ENCODE assay signal across 10 mouse cellular contexts in the genomic region with DNA sequence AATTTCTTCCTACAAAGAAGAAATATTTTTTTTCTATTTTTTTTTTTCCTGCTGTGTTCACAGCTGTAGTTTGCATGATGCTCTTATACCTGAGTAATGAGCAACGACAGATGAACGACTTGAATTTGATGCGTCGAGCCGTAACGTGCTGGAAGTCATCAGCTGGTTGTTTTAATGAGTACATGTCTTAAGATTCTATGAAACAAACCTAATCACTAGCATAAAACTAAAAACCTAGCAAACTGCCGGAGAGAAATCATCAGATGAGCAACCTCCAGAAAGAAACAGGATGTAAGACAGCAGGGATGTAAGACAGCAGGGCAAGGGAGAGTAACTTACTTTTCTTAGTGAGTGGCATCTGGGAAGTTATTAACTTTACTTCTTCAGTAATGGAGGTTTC. TPM values are rescaled to one million over a fixed set of nuclear protein-coding genes. Genes with fewer than 3 reads are reported as not detected.
DNase-seq lines count a peak whose midpoint lies in the region; ATAC-seq lines count a peak whose summit lies in the region.
"Had no signal": no experiment of that assay in that cellular context is flagged by ENCODE, and none has a peak within 500 bp of the region (broad histone marks: within the 10 kb centered on the region; RNA-seq: fewer than 3 reads in every experiment).

No protein-coding gene starts in this region.

- H3K36me3 ChIP-seq in heart, embryonic 10.5 days, result no peaks in the 10 kb centered on the region
- H3K36me3 ChIP-seq in liver, embryonic 12.5 days, result no peaks in the 10 kb centered on the region

- 86% methylated on average over 7 of the region's 7 CpGs for WGBS in heart, embryonic 10.5 days
- WGBS in liver, embryonic 12.5 days (ENCODE audit: insufficient replicate concordance), result 82% methylated on average over 7 of the region's 7 CpGs

- H3K9ac ChIP-seq in liver, embryonic 12.5 days, result no peak overlapping the region

- H3K9me3 ChIP-seq in heart, embryonic 10.5 days, result no peaks in the 10 kb centered on the region; the same call in 1 of the 2 replicates
- peaks cover 3% of the 10 kb centered on the region; the same call in 1 of the 2 replicates for H3K9me3 ChIP-seq in liver, embryonic 12.5 days (replicated peaks)

- peak overlapping the region; percentile 73 for H3K4me3 ChIP-seq in heart, embryonic 10.5 days
- 0 out of 2 replicates have a peak overlapping the region, but pooled peaks have one; percentile 75 for H3K4me3 ChIP-seq in liver, embryonic 12.5 days

- DNase-seq in heart, embryonic 10.5 days (ENCODE audit: low spot score), result no peak
- DNase-seq in heart, postnatal 14 days, result no peak
- DNase-seq in retina, embryonic 14.5 days (ENCODE audit: low spot score), result peak; percentile 18
- DNase-seq in retina, postnatal 1 day, result no peak
- no peak for DNase-seq in adrenal gland, postnatal 14 days
- no peak for DNase-seq in testis, postnatal 10 days (ENCODE audit: low spot score)
- DNase-seq in adrenal gland, adult 2 months, result no peak
- DNase-seq: adrenal gland, postnatal 10 days; kidney, postnatal 4 days had no signal

- peaks cover 17% of the 10 kb centered on the region for H3K4me1 ChIP-seq in heart, embryonic 10.5 days
- H3K4me1 ChIP-seq in liver, embryonic 12.5 days, result peaks cover 51% of the 10 kb centered on the region

- intact Hi-C loops in heart, postnatal 14 days (cut with DNase I), result loop anchor here (2.0 to 10.0 kb wide), 2 partner anchors 28 to 500 kb away; partner anchors contain the start of gene Tspan12

- ATAC-seq in liver, embryonic 12.5 days, result no peak

- no peak overlapping the region for H3K27ac ChIP-seq in heart, embryonic 10.5 days
- H3K27ac ChIP-seq in liver, embryonic 12.5 days, result no peak overlapping the region

- no peaks in the 10 kb centered on the region for H3K27me3 ChIP-seq in heart, embryonic 10.5 days (ENCODE audit: insufficient read depth, poor library complexity, severe bottlenecking)
- H3K27me3 ChIP-seq in liver, embryonic 12.5 days (replicated peaks), result no peaks in the 10 kb centered on the region

- H3K4me2 ChIP-seq in liver, embryonic 12.5 days, result peak overlapping the region; percentile 84

RNA-seq across cellular contexts. Expression of gene Fam3c, which starts 1.4 kb away (rescaled TPM):
- 34.3 and 48.2 TPM in 2 replicates for polyA plus RNA-seq in heart, embryonic 10.5 days (2016; fragmentation: Nextera tagmentation; extraction: Ambion mirVana)
- total RNA-seq in heart, postnatal 14 days (2021), result 10 to 100 TPM; 28.9 to 29.0 TPM
- polyA plus RNA-seq in liver, embryonic 12.5 days (2016; fragmentation: Nextera tagmentation; extraction: Ambion mirVana), result 22.1 and 22.4 TPM in 2 replicates
- 47.7 and 52.0 TPM in 2 replicates for total RNA-seq in adrenal gland, postnatal 14 days (2021)
- 10 to 100 TPM; 35.9 to 56.1 TPM for total RNA-seq in adrenal gland, adult 2 months (2021)
- polyA plus RNA-seq in adrenal gland, adult 2 months (2012; rRNA removed), result 1.2 and 2.4 TPM in 2 replicates
